Mouse (Mus musculus): Measurements from ENCODE around the gene Nadsyn1.

- TF ChIP-seq CTCF (conservative IDR thresholded peaks at IDR 0.05; ENCODE audit: insufficient read depth, insufficient read length, low read depth, low read length) (no peak), POLR2A (IDR thresholded peaks at IDR 0.05; ENCODE audit: low read depth, low read length) (no peak)
Measured at GRCm38 (mm10) chr7:143755357-143756124, 67.1 kb downstream of the Nadsyn1 start.
